In genomic region chr14:75976107-75976506, GRCm38 (mm10) we compare ENCODE assay signal across 15 mouse cellular contexts. TPM values are rescaled to one million over a fixed set of nuclear protein-coding genes. Genes with fewer than 3 reads are reported as not detected.
"Had no signal": no experiment of that assay in that cellular context is flagged by ENCODE, and none has a peak within 500 bp of the region (broad histone marks: within the 10 kb centered on the region; RNA-seq: fewer than 3 reads in every experiment).

No protein-coding gene starts in this region.

- H3K27me3 ChIP-seq: intestine, embryonic 15.5 days; limb, embryonic 12.5 days; lung, embryonic 15.5 days; midbrain, embryonic 12.5 days; neural tube, embryonic 13.5 days; stomach, embryonic 15.5 days had no signal

- H3K9me3 ChIP-seq: intestine, embryonic 15.5 days; limb, embryonic 12.5 days; lung, embryonic 15.5 days; midbrain, embryonic 12.5 days; neural tube, embryonic 13.5 days; stomach, embryonic 15.5 days had no signal

- H3K4me2 ChIP-seq: intestine, embryonic 15.5 days; limb, embryonic 12.5 days; lung, embryonic 15.5 days; midbrain, embryonic 12.5 days; neural tube, embryonic 13.5 days; stomach, embryonic 15.5 days had no signal

- DNase-seq: kidney, adult 8-10 months; kidney, postnatal 25 days; layer of hippocampus, adult 9-11 months; retina, postnatal 1 day; right cerebral cortex, postnatal 4 days; spleen, adult 18-20 months; thymus, postnatal 36 days had no signal

- H3K4me1 ChIP-seq: intestine, embryonic 15.5 days; lung, embryonic 15.5 days; midbrain, embryonic 12.5 days; stomach, embryonic 15.5 days had no signal

- H3K27ac ChIP-seq: intestine, embryonic 15.5 days; limb, embryonic 12.5 days; lung, embryonic 15.5 days; midbrain, embryonic 12.5 days; neural tube, embryonic 13.5 days; stomach, embryonic 15.5 days had no signal

- H3K4me3 ChIP-seq: intestine, embryonic 15.5 days; limb, embryonic 12.5 days; lung, embryonic 15.5 days; midbrain, embryonic 12.5 days; neural tube, embryonic 13.5 days; stomach, embryonic 15.5 days had no signal

- H3K36me3 ChIP-seq: intestine, embryonic 15.5 days; limb, embryonic 12.5 days; lung, embryonic 15.5 days; midbrain, embryonic 12.5 days; neural tube, embryonic 13.5 days; stomach, embryonic 15.5 days had no signal

- ATAC-seq: intestine, embryonic 15.5 days; midbrain, embryonic 16.5 days had no signal

- H3K9ac ChIP-seq: intestine, embryonic 15.5 days; limb, embryonic 12.5 days; lung, embryonic 15.5 days; midbrain, embryonic 12.5 days; neural tube, embryonic 13.5 days; stomach, embryonic 15.5 days had no signal

RNA-seq across cellular contexts. Expression of gene Kctd4, which starts 21.3 kb away (rescaled TPM):
- total RNA-seq: liver, adult 2 months had no signal
- polyA plus RNA-seq: liver, adult 2 months had no signal
